Mouse (Mus musculus): Measurements from ENCODE around the gene Gm17349.

DNA sequence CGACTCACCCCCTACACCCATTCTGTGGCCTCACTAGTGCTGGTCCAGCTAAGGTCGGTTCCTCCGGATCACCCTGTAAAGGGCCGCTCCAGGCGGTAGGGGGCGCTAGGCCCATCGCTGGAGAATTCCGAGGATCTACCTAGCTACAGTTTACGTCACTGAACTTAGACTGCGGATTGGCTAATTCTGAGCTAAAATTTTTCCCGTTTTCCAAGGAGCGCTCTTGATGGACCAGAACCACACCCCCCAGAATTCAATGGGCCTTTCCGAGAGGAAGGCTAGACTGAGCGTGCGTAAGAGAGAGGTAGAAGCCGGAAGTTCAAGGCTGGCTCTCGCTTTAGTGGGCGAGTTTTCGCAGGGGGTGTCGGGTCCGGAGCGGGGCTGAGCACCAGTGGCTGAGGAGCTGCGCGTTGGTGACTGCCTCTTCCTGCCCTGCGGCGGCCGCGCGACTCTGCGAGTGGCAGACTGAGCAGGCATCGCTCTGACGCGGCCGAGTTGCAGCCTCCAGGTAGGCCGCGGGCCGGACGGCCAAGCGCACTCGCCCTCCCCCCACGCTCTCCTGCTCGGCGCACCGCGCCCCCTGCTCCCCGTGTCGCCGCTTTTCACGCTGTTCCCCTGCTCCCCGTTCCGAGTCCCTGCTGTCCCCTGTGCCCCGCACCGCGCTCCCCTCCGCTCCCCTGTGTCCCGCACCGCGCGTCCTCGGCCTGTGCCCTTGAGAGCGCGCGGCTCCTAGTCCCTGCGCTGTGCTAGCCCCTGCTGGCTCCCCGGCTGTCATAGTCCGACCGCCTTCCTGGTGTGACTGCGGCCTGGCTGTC lies 20.3 kb upstream of the Gm17349 start, which contains the start of gene Cox14:
- TF ChIP-seq CTCF (IDR thresholded peaks at IDR 0.05; ENCODE audit: low read depth, low read length) (peak; percentile 98), POLR2A (IDR thresholded peaks at IDR 0.05; ENCODE audit: extremely low read depth, insufficient read depth, low read length) (peak; percentile 81; the same call in 1 of the 2 replicates)

Measured in liver, adult 2 months (tissue).